Mouse (Mus musculus): ENCODE measurements at regions not wholly inside any gene's neighbourhood (a gene's known extent, or its start where the extent isn't known, plus 50 kb on each side); places are given as distances from the start of the nearest gene placed in this dataset.
A peak's percentile ranks its signal among the peaks of the same experiment; 100 is the strongest.

DNA sequence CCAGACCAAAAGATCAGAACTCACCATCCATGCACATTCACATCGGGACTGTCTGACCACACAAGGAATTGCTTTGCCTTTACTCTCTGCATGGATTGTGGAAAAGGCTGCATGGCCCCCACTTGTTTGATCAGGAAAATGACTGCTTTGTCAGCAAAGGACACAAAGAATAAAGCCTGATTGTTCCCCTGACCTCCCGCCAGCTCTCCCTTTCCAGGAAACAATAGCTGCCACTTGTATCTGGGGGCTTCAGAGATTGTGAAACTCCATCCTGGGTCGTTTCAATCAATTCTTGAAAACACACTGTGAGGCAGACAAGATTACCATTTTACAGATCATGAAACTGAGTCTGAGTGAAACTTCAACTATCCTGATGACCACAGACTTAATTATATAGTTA, 70.7 kb downstream of the Zic3 start:
- DNase-seq (ENCODE audit: extremely low spot score, low spot score) = no peak

DNA sequence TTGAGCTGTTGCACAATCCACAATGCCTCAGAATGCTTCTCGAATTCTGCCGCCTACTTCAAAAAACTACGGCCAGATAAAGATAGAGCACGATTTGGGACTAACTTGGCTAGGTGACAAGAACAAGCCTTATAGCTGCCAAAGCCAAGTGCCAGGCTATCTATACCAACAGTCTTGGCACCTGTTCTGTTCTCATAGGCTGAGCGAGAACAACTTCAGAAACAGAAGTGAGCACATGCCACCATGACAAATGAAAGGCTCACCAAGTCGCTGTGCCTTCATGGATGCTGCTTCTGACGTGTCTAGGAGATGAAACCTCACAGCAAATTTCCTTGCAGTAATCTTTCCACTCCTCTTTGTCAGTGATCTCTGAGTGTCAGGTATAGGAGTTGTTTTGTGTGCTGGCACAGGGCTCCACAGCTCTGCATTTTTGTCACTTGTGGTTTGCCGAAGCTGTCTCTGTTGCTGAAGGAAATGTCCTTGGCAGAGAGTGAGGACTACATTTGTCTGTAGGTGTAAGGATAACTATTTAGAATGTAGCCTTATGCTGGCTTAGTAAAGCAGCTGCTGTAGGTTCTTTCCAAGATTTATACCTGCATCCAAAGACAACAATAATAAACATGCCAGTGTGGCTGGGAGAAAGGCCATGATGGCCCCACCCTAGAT, 95.4 kb downstream of the Zic3 start:
- no peak for DNase-seq (ENCODE audit: extremely low spot score, low spot score)

DNA sequence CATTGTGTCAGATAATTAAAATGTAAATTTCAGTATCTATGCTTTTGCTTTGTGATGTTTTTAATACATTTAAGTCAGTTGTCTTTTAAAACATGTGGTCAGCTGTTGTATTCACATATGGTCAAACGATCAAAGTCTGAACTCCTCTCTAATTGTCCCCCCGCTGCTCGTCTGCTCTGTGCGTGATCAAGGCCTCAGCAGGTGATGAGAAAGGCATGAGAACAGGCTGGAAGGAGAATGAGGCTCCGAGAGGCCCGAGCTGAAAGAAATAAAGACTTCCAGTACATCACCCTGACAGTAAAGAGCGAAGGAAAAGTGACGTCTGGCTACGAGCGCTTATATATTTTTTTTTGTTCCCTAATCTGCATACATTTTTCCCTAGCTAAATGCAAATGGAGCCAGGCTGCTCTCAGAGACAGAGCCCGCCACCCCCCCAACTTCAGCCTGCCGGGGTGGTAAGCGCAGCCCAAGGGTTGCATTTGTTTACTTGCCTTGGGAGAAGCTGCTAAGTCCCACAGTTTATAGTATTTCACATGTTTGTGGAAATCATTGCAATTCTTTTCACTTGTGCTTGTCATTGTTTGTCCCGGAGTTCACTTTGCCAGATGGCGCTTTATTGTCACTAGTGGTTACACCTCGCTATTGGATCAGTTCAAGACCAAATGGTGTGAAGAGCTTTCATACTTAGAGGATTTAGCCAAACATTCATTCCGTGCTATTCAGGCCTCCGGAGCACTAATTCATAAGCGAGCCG, 133.0 kb downstream of the Zic3 start:
- peak; percentile 27 for DNase-seq (ENCODE audit: extremely low spot score, low spot score)

DNA sequence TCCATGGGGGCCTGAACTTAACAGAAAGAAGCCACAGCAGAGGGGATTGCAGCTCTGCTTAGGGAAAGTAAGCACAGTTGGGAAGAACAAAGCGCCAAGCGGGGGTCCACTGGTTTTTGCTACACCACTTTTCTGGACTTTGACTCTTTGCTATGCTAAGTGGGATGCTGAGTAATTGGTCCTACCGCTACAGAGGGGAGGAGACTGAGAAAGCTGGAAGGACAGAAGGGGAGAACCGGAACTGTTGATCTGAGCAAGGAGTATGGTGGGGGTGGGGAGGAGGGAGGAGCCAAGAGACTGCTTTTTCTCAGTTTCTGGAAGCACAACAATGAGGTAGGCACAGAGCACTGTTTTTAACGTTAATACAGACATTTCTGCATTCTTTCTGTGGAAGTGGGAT, 134.9 kb downstream of the Zic3 start:
- no peak for DNase-seq (ENCODE audit: extremely low spot score, low spot score)

DNA sequence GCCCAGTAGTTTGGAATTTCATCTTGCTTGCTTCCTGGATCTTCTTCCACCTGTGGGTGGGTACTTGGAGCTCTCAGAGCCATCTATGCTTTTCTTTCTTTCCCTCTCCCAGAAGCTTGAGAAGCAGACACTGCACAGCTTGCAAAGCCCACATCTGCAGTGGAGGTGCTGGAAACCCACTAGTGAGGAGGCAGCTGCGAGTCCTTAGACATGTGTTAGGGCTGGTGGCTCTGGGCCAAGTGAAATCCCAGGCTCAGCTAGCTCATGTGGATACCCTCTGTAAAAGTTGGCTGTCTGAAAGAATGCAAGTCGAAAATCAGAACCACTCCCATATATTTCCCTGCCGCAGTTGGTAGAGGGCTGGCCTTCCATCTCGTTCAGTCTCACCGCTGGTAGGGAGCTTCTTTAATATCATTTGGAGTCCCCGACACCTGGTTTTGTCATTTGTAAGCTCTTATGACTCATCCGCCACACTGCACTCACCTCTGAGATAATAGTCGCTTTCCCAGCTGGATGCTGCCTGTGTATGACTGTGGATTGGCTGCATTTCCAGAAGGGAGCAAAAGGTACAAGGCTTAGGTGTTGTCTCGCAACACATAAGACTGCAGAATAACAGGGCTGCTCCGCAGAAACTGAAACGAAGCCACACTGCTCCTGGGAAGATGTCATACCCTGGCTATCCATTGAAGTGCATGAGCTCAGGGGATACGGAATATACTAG, 143.8 kb downstream of the Zic3 start:
- DNase-seq (ENCODE audit: extremely low spot score, low spot score) = no peak

DNA sequence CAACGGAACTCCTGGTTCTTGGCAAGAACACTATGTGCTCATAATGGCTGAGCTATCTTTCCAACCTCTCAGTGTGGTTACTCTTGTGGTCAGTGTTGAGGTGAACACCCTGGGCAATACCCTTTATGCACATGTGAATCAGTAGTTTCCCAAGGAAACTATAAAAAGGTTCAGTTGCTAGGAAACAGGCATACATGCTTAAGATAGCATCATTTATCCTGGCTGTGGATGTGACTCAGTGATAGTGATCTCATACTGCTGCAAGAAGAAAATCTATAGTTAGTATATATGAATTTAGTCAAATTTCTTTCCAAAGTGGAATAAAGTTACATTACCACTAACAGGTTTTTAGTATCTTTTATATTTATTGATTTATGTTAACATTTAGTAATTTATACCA, 151.8 kb downstream of the Zic3 start:
- DNase-seq (ENCODE audit: extremely low spot score, low spot score) = no peak

All from neural tube, embryonic 10.5 days (tissue).